Mouse (Mus musculus): ENCODE results near the gene Baat. TPM values are rescaled to one million over a fixed set of nuclear protein-coding genes. Genes with fewer than 3 reads are reported as not detected.
A peak's percentile ranks its signal among the peaks of the same experiment; 100 is the strongest.
"Not testable (repeated sequence)": the region's sequence is repeated elsewhere in the genome, so short reads cannot be mapped to it uniquely, and the experiment has no call there.

The Baat gene
- polyA plus RNA-seq, 1 experiment, result 0.02 TPM

GRCm38 (mm10) chr4:49522576-49522975 lies 16.2 kb upstream of the Baat start:
- TF ChIP-seq USF1 (IDR thresholded peaks at IDR 0.05; ENCODE audit: low read depth) (no peak), MYOD1 (IDR thresholded peaks at IDR 0.05; ENCODE audit: control insufficient read depth, insufficient read length, low read depth) (no peak), MAX (IDR thresholded peaks at IDR 0.05) (no peak), CTCF (IDR thresholded peaks at IDR 0.05; ENCODE audit: control insufficient read depth, insufficient read depth, insufficient read length) (no peak), MYOG (IDR thresholded peaks at IDR 0.05; ENCODE audit: control insufficient read depth, extremely low read depth, insufficient read length) (no peak), CEBPB (IDR thresholded peaks at IDR 0.05; ENCODE audit: low read depth) (no peak), FOSL1 (IDR thresholded peaks at IDR 0.05; ENCODE audit: insufficient read depth, low read length, poor library complexity, severe bottlenecking) (no peak)
- Histone ChIP-seq H3K79me2 (ENCODE audit: control insufficient read depth, insufficient read depth) (peaks cover 54% of the 10 kb centered on the region), H3K79me3 (ENCODE audit: low read depth) (peaks cover 32% of the 10 kb centered on the region), H3K27me3 (ENCODE audit: control insufficient read depth, insufficient read depth, insufficient read length) (no peaks in the 10 kb centered on the region), H3K4me3 (ENCODE audit: insufficient read depth, poor library complexity, severe bottlenecking) (no peak overlapping the region), H3ac (ENCODE audit: control insufficient read depth, insufficient read length, low read depth) (no peak overlapping the region), H3K36me3 (ENCODE audit: control insufficient read depth, insufficient read depth) (no peaks in the 10 kb centered on the region)

GRCm38 (mm10) chr4:49521346-49521745 lies 15.0 kb upstream of the Baat start:
- H3K79me2 ChIP-seq (ENCODE audit: control insufficient read depth, insufficient read depth), result peaks cover 67% of the 10 kb centered on the region
- H3K27me3 ChIP-seq (ENCODE audit: control insufficient read depth, insufficient read depth, insufficient read length), result no peaks in the 10 kb centered on the region
- H3K36me3 ChIP-seq (ENCODE audit: control insufficient read depth, insufficient read depth), result no peaks in the 10 kb centered on the region
- TF ChIP-seq CEBPB (IDR thresholded peaks at IDR 0.05; ENCODE audit: low read depth) (no peak), USF1 (IDR thresholded peaks at IDR 0.05; ENCODE audit: low read depth) (no peak), MYOD1 (IDR thresholded peaks at IDR 0.05; ENCODE audit: control insufficient read depth, insufficient read length, low read depth) (no peak), MAX (IDR thresholded peaks at IDR 0.05) (no peak), MYOG (IDR thresholded peaks at IDR 0.05; ENCODE audit: control insufficient read depth, extremely low read depth, insufficient read length) (no peak), FOSL1 (IDR thresholded peaks at IDR 0.05; ENCODE audit: insufficient read depth, low read length, poor library complexity, severe bottlenecking) (no peak), CTCF (IDR thresholded peaks at IDR 0.05; ENCODE audit: control insufficient read depth, insufficient read depth, insufficient read length) (no peak)
- peaks cover 45% of the 10 kb centered on the region for H3K79me3 ChIP-seq (ENCODE audit: low read depth)
- peak overlapping the region; percentile 79 for H3K4me3 ChIP-seq (ENCODE audit: insufficient read depth, poor library complexity, severe bottlenecking)
- peak overlapping the region; percentile 81 for H3ac ChIP-seq (ENCODE audit: control insufficient read depth, insufficient read length, low read depth)

- TF ChIP-seq MAX (IDR thresholded peaks at IDR 0.05) (peak; percentile 50), CEBPB (IDR thresholded peaks at IDR 0.05; ENCODE audit: low read depth) (no peak)
- Histone ChIP-seq H3K36me3 (ENCODE audit: control insufficient read depth, insufficient read depth) (no peaks in the 10 kb centered on the region), H3K4me3 (ENCODE audit: insufficient read depth, poor library complexity, severe bottlenecking) (peak within 1 kb of the TSS; percentile 79), H3ac (ENCODE audit: control insufficient read depth, insufficient read length, low read depth) (peak within 1 kb of the TSS; percentile 85), H3K79me3 (ENCODE audit: low read depth) (peaks cover 51% of the 10 kb centered on the region), H3K27me3 (ENCODE audit: control insufficient read depth, insufficient read depth, insufficient read length) (no peaks in the 10 kb centered on the region), H3K79me2 (ENCODE audit: control insufficient read depth, insufficient read depth) (peaks cover 72% of the 10 kb centered on the region)
These were observed 14.4 kb upstream of the Baat start, which contains the start of the genes Mrpl50 and Zfp189 for GRCm38 (mm10) chr4:49520572-49521340. Mrpl50 (minus strand) TSS chr4:49521093. Zfp189 (plus strand) TSS chr4:49521176.

- Histone ChIP-seq H3K27me3 (ENCODE audit: control insufficient read depth, insufficient read depth, insufficient read length) (no peaks in the 10 kb centered on the region), H3K79me3 (ENCODE audit: low read depth) (peaks cover 61% of the 10 kb centered on the region), H3K36me3 (ENCODE audit: control insufficient read depth, insufficient read depth) (peaks cover 12% of the 10 kb centered on the region), H3K4me3 (ENCODE audit: insufficient read depth, poor library complexity, severe bottlenecking) (peak overlapping the region; percentile 79), H3K79me2 (ENCODE audit: control insufficient read depth, insufficient read depth) (peaks cover 85% of the 10 kb centered on the region), H3ac (ENCODE audit: control insufficient read depth, insufficient read length, low read depth) (no peak overlapping the region)
- TF ChIP-seq MAX (IDR thresholded peaks at IDR 0.05), result no peak
- TF ChIP-seq FOSL1 (IDR thresholded peaks at IDR 0.05; ENCODE audit: insufficient read depth, low read length, poor library complexity, severe bottlenecking), result no peak
These were observed 13.1 kb upstream of the Baat start for GRCm38 (mm10) chr4:49519476-49519875.

GRCm38 (mm10) chr4:49514441-49514840 lies 8.1 kb upstream of the Baat start:
- Histone ChIP-seq H3ac (ENCODE audit: control insufficient read depth, insufficient read length, low read depth) (no peak overlapping the region), H3K79me3 (ENCODE audit: low read depth) (peaks cover 54% of the 10 kb centered on the region), H3K79me2 (ENCODE audit: control insufficient read depth, insufficient read depth) (peaks cover 53% of the 10 kb centered on the region), H3K36me3 (ENCODE audit: control insufficient read depth, insufficient read depth) (peaks cover 44% of the 10 kb centered on the region), H3K4me3 (ENCODE audit: insufficient read depth, poor library complexity, severe bottlenecking) (no peak overlapping the region), H3K27me3 (ENCODE audit: control insufficient read depth, insufficient read depth, insufficient read length) (no peaks in the 10 kb centered on the region)
- no peak for TF ChIP-seq USF1 (IDR thresholded peaks at IDR 0.05; ENCODE audit: low read depth)
- no peak for TF ChIP-seq MAX (IDR thresholded peaks at IDR 0.05)
- no peak for TF ChIP-seq CEBPB (IDR thresholded peaks at IDR 0.05; ENCODE audit: low read depth)
- no peak for TF ChIP-seq CTCF (IDR thresholded peaks at IDR 0.05; ENCODE audit: control insufficient read depth, insufficient read depth, insufficient read length)
- no peak for TF ChIP-seq FOSL1 (IDR thresholded peaks at IDR 0.05; ENCODE audit: insufficient read depth, low read length, poor library complexity, severe bottlenecking)
- TF ChIP-seq MYOG (IDR thresholded peaks at IDR 0.05; ENCODE audit: control insufficient read depth, extremely low read depth, insufficient read length), result no peak
- no peak for TF ChIP-seq MYOD1 (IDR thresholded peaks at IDR 0.05; ENCODE audit: control insufficient read depth, insufficient read length, low read depth)

GRCm38 (mm10) chr4:49512636-49513035 lies 6.3 kb upstream of the Baat start:
- Histone ChIP-seq H3K36me3 (ENCODE audit: control insufficient read depth, insufficient read depth) (peaks cover 44% of the 10 kb centered on the region), H3ac (ENCODE audit: control insufficient read depth, insufficient read length, low read depth) (no peak overlapping the region), H3K79me3 (ENCODE audit: low read depth) (peaks cover 36% of the 10 kb centered on the region), H3K27me3 (ENCODE audit: control insufficient read depth, insufficient read depth, insufficient read length) (no peaks in the 10 kb centered on the region), H3K79me2 (ENCODE audit: control insufficient read depth, insufficient read depth) (peaks cover 35% of the 10 kb centered on the region), H3K4me3 (ENCODE audit: insufficient read depth, poor library complexity, severe bottlenecking) (no peak overlapping the region)
- TF ChIP-seq CTCF (IDR thresholded peaks at IDR 0.05; ENCODE audit: control insufficient read depth, insufficient read depth, insufficient read length), result no peak
- TF ChIP-seq MYOG (IDR thresholded peaks at IDR 0.05; ENCODE audit: control insufficient read depth, extremely low read depth, insufficient read length), result no peak
- TF ChIP-seq USF1 (IDR thresholded peaks at IDR 0.05; ENCODE audit: low read depth), result no peak
- no peak for TF ChIP-seq FOSL1 (IDR thresholded peaks at IDR 0.05; ENCODE audit: insufficient read depth, low read length, poor library complexity, severe bottlenecking)

GRCm38 (mm10) chr4:49510236-49510835 lies 4.0 kb upstream of the Baat start:
- peaks cover 13% of the 10 kb centered on the region for H3K79me3 ChIP-seq (ENCODE audit: low read depth)
- not testable (repeated sequence) for H3K27me3 ChIP-seq (ENCODE audit: control insufficient read depth, insufficient read depth, insufficient read length); H3ac ChIP-seq (ENCODE audit: control insufficient read depth, insufficient read length, low read depth); H3K4me3 ChIP-seq (ENCODE audit: insufficient read depth, poor library complexity, severe bottlenecking)
- peaks cover 40% of the 10 kb centered on the region for H3K36me3 ChIP-seq (ENCODE audit: control insufficient read depth, insufficient read depth)
- H3K79me2 ChIP-seq (ENCODE audit: control insufficient read depth, insufficient read depth), result peaks cover 12% of the 10 kb centered on the region

Data from C2C12 (cell line).